Mouse (Mus musculus) spleen, postnatal 14 days (tissue): ENCODE measurements at regions not wholly inside any gene's neighbourhood (a gene's known extent, or its start where the extent isn't known, plus 50 kb on each side); places are given as distances from the start of the nearest gene placed in this dataset.

Experiments
- DNase-seq, 2 experiments: peaks; one replicate each; pipeline ENCODE4 v3.0.0; 2021 to 2022; ENCODE audit warnings: low spot score in 2 of 2

DNA sequence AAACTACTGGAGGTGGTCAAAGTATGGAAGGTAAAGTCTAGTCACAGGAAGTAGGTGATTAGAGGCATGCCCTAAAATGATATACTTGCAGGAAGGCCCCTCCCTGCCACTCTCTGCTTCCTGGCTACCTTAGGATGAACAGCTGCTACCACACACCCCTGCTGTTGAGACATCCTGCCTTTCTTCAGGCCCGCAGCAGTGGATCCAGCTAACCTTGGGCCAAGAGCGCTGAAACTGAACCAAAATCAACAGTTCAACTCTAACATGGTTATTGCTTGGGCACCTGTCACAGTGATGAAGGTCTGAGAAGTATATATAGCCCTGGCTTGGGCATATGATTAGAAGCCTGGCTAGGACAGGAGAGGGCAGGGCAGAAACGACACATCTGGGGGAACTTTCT lies 352.4 kb downstream of the Prdm2 start:
- no peak for DNase-seq

- DNase-seq, result no peak
Measured at GRCm38 (mm10) chr4:142856626-142857025, 356.2 kb downstream of the Prdm2 start.

DNA sequence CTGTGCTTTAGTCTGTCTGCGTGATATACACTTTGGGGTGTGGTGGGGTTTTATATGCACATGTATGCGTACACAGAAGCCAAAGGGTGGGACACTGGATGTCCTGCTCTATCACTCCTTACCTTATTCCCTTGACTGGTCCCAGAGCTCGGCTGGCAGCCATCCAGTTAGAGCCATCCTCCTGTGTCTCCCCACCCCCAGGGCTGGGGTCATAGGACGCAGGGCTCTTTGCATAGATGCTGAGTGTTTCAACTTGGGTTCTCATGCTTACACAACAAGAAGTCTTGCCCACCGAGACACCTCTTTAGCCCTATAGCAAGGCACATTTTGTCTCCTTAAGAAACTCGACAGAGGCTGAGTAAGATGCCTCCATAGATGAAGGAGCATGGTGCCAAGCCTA lies 357.2 kb downstream of the Prdm2 start:
- no peak for DNase-seq

GRCm38 (mm10) chr4:142853924-142854323 lies 358.9 kb downstream of the Prdm2 start:
- DNase-seq, result no peak

- DNase-seq, result no peak
Measured at GRCm38 (mm10) chr4:142845066-142845696, 367.6 kb downstream of the Prdm2 start.

GRCm38 (mm10) chr4:142839540-142839939 lies 373.3 kb downstream of the Prdm2 start:
- DNase-seq, result no peak

- no peak for DNase-seq
Measured at GRCm38 (mm10) chr4:142838363-142838964, 374.3 kb downstream of the Prdm2 start.

DNA sequence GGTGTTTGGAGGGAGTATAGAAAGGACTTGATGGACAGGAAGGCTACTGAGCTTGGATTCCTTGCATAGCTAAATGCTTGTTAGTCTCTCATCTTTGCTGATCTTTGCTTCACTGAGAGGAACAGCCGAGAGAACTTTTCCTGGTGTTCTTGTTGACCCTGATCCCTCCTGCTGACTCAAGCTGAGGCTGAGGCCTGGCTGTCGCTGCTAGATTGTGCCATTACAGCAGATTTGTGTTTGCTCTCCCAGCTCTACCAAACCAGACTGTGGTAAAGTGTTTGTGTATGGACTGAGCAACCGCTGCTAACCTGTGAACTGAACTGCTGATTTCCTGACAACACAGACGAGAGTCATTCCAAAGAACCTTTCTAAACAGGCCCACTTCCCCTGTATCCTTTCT lies 375.2 kb downstream of the Prdm2 start:
- DNase-seq, result no peak

DNA sequence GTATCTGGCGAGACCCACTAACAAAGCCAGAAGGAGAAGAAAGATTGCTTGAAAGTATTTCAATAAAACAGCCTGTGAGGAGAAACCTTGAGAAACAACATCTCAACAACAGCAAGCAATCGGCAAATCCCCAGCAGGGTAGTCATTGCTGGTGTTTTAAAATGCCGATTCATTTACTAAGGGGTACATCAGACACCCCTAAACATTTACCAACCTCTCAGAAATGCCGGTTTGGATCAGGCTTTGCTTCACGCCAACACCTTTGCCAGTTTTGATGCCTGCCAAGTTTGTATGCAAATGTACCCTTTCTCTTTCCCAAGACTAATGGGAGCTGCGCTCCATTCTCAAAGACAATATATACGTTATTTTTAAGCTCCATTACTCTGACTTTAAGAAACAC lies 383.1 kb downstream of the Prdm2 start:
- DNase-seq, result no peak

DNA sequence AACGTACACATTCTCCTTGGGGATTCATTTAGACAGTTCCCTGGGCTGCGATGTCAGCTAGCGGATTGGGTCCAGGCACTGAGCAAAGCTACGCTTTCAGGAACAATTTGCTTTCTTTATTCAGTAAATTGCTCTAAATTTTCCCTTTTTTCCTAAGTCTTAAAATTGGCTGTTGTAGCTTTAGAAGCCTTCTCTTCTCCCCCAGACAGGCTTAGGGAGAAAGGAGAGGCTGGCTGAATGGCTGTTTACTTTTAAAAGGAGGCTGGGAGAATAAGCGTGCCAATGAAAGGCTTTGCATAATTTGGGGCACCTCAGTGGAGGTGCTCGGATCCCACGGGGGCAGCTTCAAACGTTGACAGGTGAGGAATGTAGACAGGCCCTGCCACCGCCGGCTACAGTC lies 383.8 kb downstream of the Prdm2 start:
- no peak for DNase-seq

GRCm38 (mm10) chr4:142826250-142826893 lies 386.4 kb downstream of the Prdm2 start:
- no peak for DNase-seq

DNA sequence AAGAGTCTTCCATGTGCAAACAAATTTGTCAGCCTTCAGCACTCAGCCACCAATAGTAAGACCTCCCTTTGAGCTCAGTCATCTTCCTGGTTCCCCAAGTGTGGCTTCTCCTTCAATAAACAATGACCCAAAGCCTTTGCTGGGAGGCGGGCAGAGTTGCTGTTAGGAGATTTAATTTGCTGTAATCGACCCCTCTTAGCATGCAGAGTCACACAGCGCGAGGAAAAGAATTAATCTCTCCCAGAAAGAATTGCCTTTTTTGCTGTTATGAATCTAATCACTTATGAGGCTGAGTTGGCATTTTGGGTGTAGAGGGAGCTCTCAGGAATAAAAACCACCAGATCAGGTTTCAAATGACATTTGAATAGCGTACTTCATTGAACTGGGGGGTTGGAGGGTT lies 387.0 kb downstream of the Prdm2 start:
- no peak for DNase-seq

- no peak for DNase-seq
Measured at GRCm38 (mm10) chr4:142818440-142818839, 394.4 kb downstream of the Prdm2 start.

GRCm38 (mm10) chr4:142816986-142817385 lies 395.8 kb downstream of the Prdm2 start:
- no peak for DNase-seq

DNA sequence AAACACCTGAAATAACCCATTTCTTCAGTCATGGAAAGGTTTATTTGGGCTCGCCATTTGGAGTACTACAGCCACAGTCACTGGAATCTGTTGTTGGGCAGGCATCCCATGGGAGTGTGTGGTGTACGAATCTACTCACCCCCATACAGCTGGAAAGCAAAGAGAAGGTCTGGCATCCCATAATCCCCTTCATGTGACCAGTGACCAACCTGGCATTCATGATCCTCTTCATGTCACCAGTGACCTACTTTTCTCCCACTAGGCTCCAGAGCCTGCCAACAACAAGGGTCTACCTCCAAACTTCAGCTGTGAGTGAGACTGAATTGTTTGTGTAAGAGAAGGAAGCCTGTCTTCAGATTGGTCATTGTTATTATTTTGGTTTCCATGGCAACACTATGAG lies 409.0 kb downstream of the Prdm2 start:
- no peak for DNase-seq

- no peak for DNase-seq
Measured at GRCm38 (mm10) chr4:142799291-142799690, 413.5 kb downstream of the Prdm2 start.

- DNase-seq, result no peak
Measured at GRCm38 (mm10) chr4:142798834-142799233, 414.0 kb downstream of the Prdm2 start.

- DNase-seq, result no peak
Measured at GRCm38 (mm10) chr4:142792606-142792970, 420.2 kb downstream of the Prdm2 start.

GRCm38 (mm10) chr4:142791823-142792605 lies 420.8 kb downstream of the Prdm2 start:
- no peak for DNase-seq

DNA sequence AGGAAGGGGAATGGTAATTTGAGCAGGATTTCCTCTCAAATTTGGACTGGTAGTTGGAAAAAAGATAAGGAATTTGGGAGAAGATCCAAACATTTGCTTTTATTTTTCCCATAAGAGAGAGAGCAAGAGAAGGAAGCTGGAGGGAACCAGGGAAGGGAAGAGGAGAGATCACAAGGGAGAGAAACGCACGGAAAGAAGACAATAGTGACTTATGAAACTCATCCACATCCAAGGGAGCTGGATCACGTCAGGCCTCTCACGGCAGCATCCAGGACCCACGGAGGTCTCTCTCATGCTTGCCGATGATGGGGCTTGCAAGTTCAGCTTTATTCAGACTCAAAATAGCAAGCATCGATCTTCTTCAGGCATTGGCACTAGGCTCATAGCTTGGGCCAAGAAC lies 423.7 kb downstream of the Prdm2 start:
- no peak for DNase-seq

DNA sequence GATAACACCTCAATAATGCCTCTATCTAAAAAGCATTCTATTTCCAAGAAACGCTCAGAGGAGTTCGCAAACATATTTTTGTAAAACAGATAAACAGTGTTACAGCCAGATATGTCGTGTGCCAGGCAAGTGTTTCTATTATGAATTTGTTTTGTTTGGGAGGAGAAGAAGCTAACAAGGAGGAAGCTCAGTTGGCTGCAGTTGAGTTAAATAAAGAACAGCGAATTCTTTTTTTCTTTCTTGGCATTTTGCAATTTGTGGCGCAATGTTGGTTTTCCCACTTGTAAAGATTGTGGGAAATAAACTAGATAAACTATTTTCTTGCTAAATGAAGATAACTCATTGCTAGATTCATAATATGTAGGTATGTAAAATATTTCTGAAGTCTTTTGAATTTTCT lies 427.4 kb downstream of the Prdm2 start:
- DNase-seq, result no peak

- DNase-seq, result no peak
Measured at GRCm38 (mm10) chr4:142776711-142777411, 435.9 kb downstream of the Prdm2 start.
